Mouse (Mus musculus): ENCODE results near the gene Olfr1349. TPM values are rescaled to one million over a fixed set of nuclear protein-coding genes. Genes with fewer than 3 reads are reported as not detected.
"Not testable (repeated sequence)": the region's sequence is repeated elsewhere in the genome, so short reads cannot be mapped to it uniquely, and the experiment has no call there.

Olfr1349 gene
- total and polyA plus RNA-seq, 2 experiments from 2014 or later = not detected

GRCm38 (mm10) chr7:6486841-6487240, 35.9 kb downstream of the Olfr1349 start, which contains the start of gene Olfr5:
Gene Olfr5 (minus strand): TSS chr7:6486941.
- Histone ChIP-seq H3K9me3 (ENCODE audit: low read length) (no peaks in the 10 kb centered on the region), H3K4me3 (ENCODE audit: low read depth, low read length) (no peak within 1 kb of the TSS), H3K9ac (no peak within 1 kb of the TSS), H3K36me3 (ENCODE audit: insufficient read depth) (no peaks in the 10 kb centered on the region), H3K4me1 (ENCODE audit: insufficient read depth) (no peaks in the 10 kb centered on the region), H3K27ac (ENCODE audit: low read depth, low read length) (no peak within 1 kb of the TSS), H3K27me3 (ENCODE audit: insufficient read depth, low read length) (no peaks in the 10 kb centered on the region), H3K4me2 (ENCODE audit: low read depth) (no peak within 1 kb of the TSS)
- ATAC-seq = no peak
- DNase-seq = no peak
- WGBS = 15% methylated on average over 2 of the region's 2 CpGs
- no peak for TF ChIP-seq CTCF (IDR thresholded peaks at IDR 0.05; ENCODE audit: low read depth)

- DNase-seq; H3K4me2 ChIP-seq (ENCODE audit: low read depth); H3K9ac ChIP-seq; H3K4me3 ChIP-seq (ENCODE audit: low read depth, low read length); H3K4me1 ChIP-seq (ENCODE audit: insufficient read depth); ATAC-seq; H3K27ac ChIP-seq (ENCODE audit: low read depth, low read length); H3K9me3 ChIP-seq (ENCODE audit: low read length); H3K36me3 ChIP-seq (ENCODE audit: insufficient read depth); H3K27me3 ChIP-seq (ENCODE audit: insufficient read depth, low read length): not testable (repeated sequence)
- WGBS = 84% methylated on average over 2 of the region's 2 CpGs
These were observed 45.1 kb downstream of the Olfr1349 start for GRCm38 (mm10) chr7:6477633-6478032.

- no peak within 1 kb of the TSS for H3K4me3 ChIP-seq (ENCODE audit: low read depth, low read length)
- H3K36me3 ChIP-seq (ENCODE audit: insufficient read depth) = no peaks in the 10 kb centered on the region
- no peak within 1 kb of the TSS for H3K4me2 ChIP-seq (ENCODE audit: low read depth)
- H3K27me3 ChIP-seq (ENCODE audit: insufficient read depth, low read length) = no peaks in the 10 kb centered on the region
- no peak within 1 kb of the TSS for H3K9ac ChIP-seq
- no peaks in the 10 kb centered on the region for H3K9me3 ChIP-seq (ENCODE audit: low read length)
- H3K27ac ChIP-seq (ENCODE audit: low read depth, low read length) = no peak within 1 kb of the TSS
- no peaks in the 10 kb centered on the region for H3K4me1 ChIP-seq (ENCODE audit: insufficient read depth)
- TF ChIP-seq CTCF (IDR thresholded peaks at IDR 0.05; ENCODE audit: low read depth) = no peak
- no peak for DNase-seq
- no peak for ATAC-seq
These were observed 55.8 kb downstream of the Olfr1349 start, which contains the start of gene Olfr1346 for GRCm38 (mm10) chr7:6466951-6467350. Gene Olfr1346 (plus strand): TSS chr7:6467101.

Other genes with a start within 250 kb of the Olfr1349 start
- 6.9 and 10.0 TPM in 2 replicates for gene Zfp667, start 236.4 kb downstream of the Olfr1349 start, total RNA-seq (2014; rRNA removed)
- 9.9 and 13.1 TPM in 2 replicates for gene Zfp667, start 236.4 kb downstream of the Olfr1349 start, polyA plus RNA-seq (2015; fragmentation: Nextera tagmentation; extraction: Ambion mirVana)
- 12.3 and 13.1 TPM in 2 replicates for gene Zfp583, start 191.7 kb downstream of the Olfr1349 start, total RNA-seq (2014; rRNA removed)
- 11.7 and 13.2 TPM in 2 replicates for gene Zfp583, start 191.7 kb downstream of the Olfr1349 start, polyA plus RNA-seq (2015; fragmentation: Nextera tagmentation; extraction: Ambion mirVana)
- gene Gm3854, start 179.2 kb downstream of the Olfr1349 start, total RNA-seq (2014; rRNA removed) = 5.8 and 7.8 TPM in 2 replicates
- 1.5 and 4.6 TPM in 2 replicates for gene Gm3854, start 179.2 kb downstream of the Olfr1349 start, polyA plus RNA-seq (2015; fragmentation: Nextera tagmentation; extraction: Ambion mirVana)
- gene Zfp78, start 159.7 kb downstream of the Olfr1349 start, total RNA-seq (2014; rRNA removed) = 4.0 and 4.5 TPM in 2 replicates
- 1.5 and 3.3 TPM in 2 replicates for gene Zfp78, start 159.7 kb downstream of the Olfr1349 start, polyA plus RNA-seq (2015; fragmentation: Nextera tagmentation; extraction: Ambion mirVana)
- 15.4 and 27.4 TPM in 2 replicates for gene Zfp28, start 139.7 kb downstream of the Olfr1349 start, total RNA-seq (2014; rRNA removed)
- gene Zfp28, start 139.7 kb downstream of the Olfr1349 start, polyA plus RNA-seq (2015; fragmentation: Nextera tagmentation; extraction: Ambion mirVana) = 19.8 and 20.7 TPM in 2 replicates
- gene Smim17, start 124.2 kb downstream of the Olfr1349 start, total RNA-seq (2014; rRNA removed) = 15.4 and 17.5 TPM in 2 replicates
- gene Smim17, start 124.2 kb downstream of the Olfr1349 start, polyA plus RNA-seq (2015; fragmentation: Nextera tagmentation; extraction: Ambion mirVana) = 3.7 and 3.9 TPM in 2 replicates
- gene Gm20715, start 112.7 kb downstream of the Olfr1349 start, total RNA-seq (2014; rRNA removed) = 0.24 and 0.54 TPM in 2 replicates
- gene Gm20715, start 112.7 kb downstream of the Olfr1349 start, polyA plus RNA-seq (2015; fragmentation: Nextera tagmentation; extraction: Ambion mirVana) = not detected in 2 replicates
- gene Olfr1344, start 84.3 kb downstream of the Olfr1349 start, total RNA-seq (2014; rRNA removed) = 0.23 TPM in 1 of 2 replicates, not detected in the other
- 0.07 and 0.09 TPM in 2 replicates for gene Olfr1344, start 84.3 kb downstream of the Olfr1349 start, polyA plus RNA-seq (2015; fragmentation: Nextera tagmentation; extraction: Ambion mirVana)
- not detected in 2 replicates for gene Olfr1336, start 66.8 kb downstream of the Olfr1349 start, total RNA-seq (2014; rRNA removed)
- gene Olfr1336, start 66.8 kb downstream of the Olfr1349 start, polyA plus RNA-seq (2015; fragmentation: Nextera tagmentation; extraction: Ambion mirVana) = not detected in 2 replicates
- not detected in 2 replicates for gene Olfr1346, start 55.8 kb downstream of the Olfr1349 start, total RNA-seq (2014; rRNA removed)
- not detected in 2 replicates for gene Olfr1346, start 55.8 kb downstream of the Olfr1349 start, polyA plus RNA-seq (2015; fragmentation: Nextera tagmentation; extraction: Ambion mirVana)
- gene Olfr5, start 36.0 kb downstream of the Olfr1349 start, total RNA-seq (2014; rRNA removed) = not detected in 2 replicates
- gene Olfr5, start 36.0 kb downstream of the Olfr1349 start, polyA plus RNA-seq (2015; fragmentation: Nextera tagmentation; extraction: Ambion mirVana) = not detected in 2 replicates
- not detected in 2 replicates for gene Olfr1347, start 23.2 kb downstream of the Olfr1349 start, total RNA-seq (2014; rRNA removed)
- gene Olfr1347, start 23.2 kb downstream of the Olfr1349 start, polyA plus RNA-seq (2015; fragmentation: Nextera tagmentation; extraction: Ambion mirVana) = not detected in 2 replicates
- not detected in 2 replicates for gene Olfr1348, start 14.2 kb downstream of the Olfr1349 start, total RNA-seq (2014; rRNA removed)
- gene Olfr1348, start 14.2 kb downstream of the Olfr1349 start, polyA plus RNA-seq (2015; fragmentation: Nextera tagmentation; extraction: Ambion mirVana) = not detected in 2 replicates
- not detected in 2 replicates for gene Olfr1350, start 41.9 kb upstream of the Olfr1349 start, total RNA-seq (2014; rRNA removed)
- not detected in 2 replicates for gene Olfr1350, start 41.9 kb upstream of the Olfr1349 start, polyA plus RNA-seq (2015; fragmentation: Nextera tagmentation; extraction: Ambion mirVana)
- gene Zim1, start 173.5 kb upstream of the Olfr1349 start, total RNA-seq (2014; rRNA removed) = 20.5 and 29.1 TPM in 2 replicates
- 2.6 and 4.7 TPM in 2 replicates for gene Zim1, start 173.5 kb upstream of the Olfr1349 start, polyA plus RNA-seq (2015; fragmentation: Nextera tagmentation; extraction: Ambion mirVana)
- gene Peg3, start 207.5 kb upstream of the Olfr1349 start, total RNA-seq (2014; rRNA removed) = 81.1 and 139 TPM in 2 replicates
- 18.1 and 43.7 TPM in 2 replicates for gene Peg3, start 207.5 kb upstream of the Olfr1349 start, polyA plus RNA-seq (2015; fragmentation: Nextera tagmentation; extraction: Ambion mirVana)
- 61.8 and 97.8 TPM in 2 replicates for gene Usp29, start 207.6 kb upstream of the Olfr1349 start, total RNA-seq (2014; rRNA removed)
- 10.8 and 21.9 TPM in 2 replicates for gene Usp29, start 207.6 kb upstream of the Olfr1349 start, polyA plus RNA-seq (2015; fragmentation: Nextera tagmentation; extraction: Ambion mirVana)